8 mouse cellular contexts compared by ENCODE assay signal in genomic region chr7:97788669-97789483, GRCm38 (mm10). TPM values are rescaled to one million over a fixed set of nuclear protein-coding genes. Genes with fewer than 3 reads are reported as not detected.
DNase-seq lines count a peak whose midpoint lies in the region; ATAC-seq and TF ChIP-seq lines count a peak whose summit lies in the region.

No protein-coding gene starts in this region.

- peak overlapping the region; percentile 75 for H3K9ac ChIP-seq in embryonic facial prominence, embryonic 14.5 days (ENCODE audit: low read depth, low read length)

- peaks cover 9% of the 10 kb centered on the region for H3K4me1 ChIP-seq in heart, embryonic 10.5 days
- H3K4me1 ChIP-seq in E14TG2a.4 (replicated peaks; ENCODE audit: low read depth, low read length) = peaks cover 56% of the 10 kb centered on the region
- no peaks in the 10 kb centered on the region for H3K4me1 ChIP-seq in embryonic facial prominence, embryonic 14.5 days (ENCODE audit: control insufficient read depth, insufficient read depth, low read length)

- peak; percentile 79 for DNase-seq in heart, embryonic 10.5 days (ENCODE audit: low spot score)
- DNase-seq in heart, adult 8-10 months (ENCODE audit: low spot score) = no peak
- peak; percentile 45 for DNase-seq in embryonic facial prominence, embryonic 14.5 days (ENCODE audit: low spot score)
- peak; percentile 53 for DNase-seq in testis, postnatal 10 days (ENCODE audit: low spot score)
- DNase-seq in ovary, postnatal 36 days (ENCODE audit: low spot score) = no peak

- H3K4me3 ChIP-seq in heart, embryonic 10.5 days = peak overlapping the region; percentile 92
- H3K4me3 ChIP-seq in E14TG2a.4 (replicated peaks; ENCODE audit: low read length) = peak overlapping the region; percentile 95
- H3K4me3 ChIP-seq in embryonic facial prominence, embryonic 14.5 days (ENCODE audit: low read depth, low read length) = peak overlapping the region; percentile 86

- TF ChIP-seq CTCF in E14TG2a.4 (conservative IDR thresholded peaks at IDR 0.05; ENCODE audit: low read length) = no peak

- peak overlapping the region; percentile 99 for H3K4me2 ChIP-seq in embryonic facial prominence, embryonic 14.5 days (ENCODE audit: low read depth, low read length)

- no peaks in the 10 kb centered on the region for H3K36me3 ChIP-seq in heart, embryonic 10.5 days
- H3K36me3 ChIP-seq in E14TG2a.4 (ENCODE audit: insufficient read depth, low read length) = no peaks in the 10 kb centered on the region
- no peaks in the 10 kb centered on the region for H3K36me3 ChIP-seq in embryonic facial prominence, embryonic 14.5 days (ENCODE audit: control insufficient read depth, insufficient read depth, low read length)

- under 1% methylated on average over 70 of the region's 84 CpGs for WGBS in heart, embryonic 10.5 days
- 0% methylated on average over 28 of the region's 84 CpGs for WGBS in embryonic facial prominence, embryonic 14.5 days

- peaks cover 46% of the 10 kb centered on the region for H3K27me3 ChIP-seq in heart, embryonic 10.5 days (ENCODE audit: insufficient read depth, poor library complexity, severe bottlenecking)
- H3K27me3 ChIP-seq in E14TG2a.4 (ENCODE audit: insufficient read depth, low read length) = no peaks in the 10 kb centered on the region
- H3K27me3 ChIP-seq in embryonic facial prominence, embryonic 14.5 days (replicated peaks; ENCODE audit: control insufficient read depth, insufficient read depth, low read length) = peaks cover 3% of the 10 kb centered on the region

- no peaks in the 10 kb centered on the region for H3K9me3 ChIP-seq in heart, embryonic 10.5 days
- H3K9me3 ChIP-seq in E14TG2a.4 (ENCODE audit: low read length) = no peaks in the 10 kb centered on the region
- no peaks in the 10 kb centered on the region for H3K9me3 ChIP-seq in embryonic facial prominence, embryonic 14.5 days (ENCODE audit: control insufficient read depth, low read length)

- peak overlapping the region; percentile 87 for H3K27ac ChIP-seq in heart, embryonic 10.5 days
- peak overlapping the region; percentile 58 for H3K27ac ChIP-seq in embryonic facial prominence, embryonic 14.5 days (replicated peaks; ENCODE audit: low read depth, low read length)

- ATAC-seq in embryonic facial prominence, embryonic 14.5 days (ENCODE audit: low read depth) = peak; percentile 88
- peak; percentile 60 for ATAC-seq in inflammation-experienced regulatory T-cells, adult 6 months
- peak; percentile 78 for ATAC-seq in megakaryocyte-erythroid progenitor cell, adult 5-6 weeks (replicated peaks; ENCODE audit: low FRiP score, low TSS enrichment, poor library complexity, severe bottlenecking)

RNA-seq across cellular contexts. Expression of gene Pak1, which starts 0.5 kb away (rescaled TPM):
- polyA plus RNA-seq in heart, embryonic 10.5 days (2016; fragmentation: Nextera tagmentation; extraction: Ambion mirVana) = 5.2 and 13.7 TPM in 2 replicates
- 1 to 10 TPM in 3 of 4 experiments, under 1 TPM in 1; 0.63 to 1.3 (median 1.1) TPM for total RNA-seq in heart, adult 8-10 months (2022)
- polyA plus RNA-seq in embryonic facial prominence, embryonic 14.5 days (2014; fragmentation: Nextera tagmentation; extraction: Ambion mirVana) = 29.8 and 31.8 TPM in 2 replicates
- 1 to 10 TPM; 1.7 to 4.1 (median 2.2) TPM for polyA plus RNA-seq in inflammation-experienced regulatory T-cells, adult 6 months (2017; shearing (Covaris generic))
- total RNA-seq in megakaryocyte-erythroid progenitor cell, adult 5-6 weeks (2014; fragmentation: Nextera tagmentation) = 6.9 and 8.2 TPM in 2 replicates
- 13.9 and 20.3 TPM in 2 replicates for total RNA-seq in megakaryocyte-erythroid progenitor cell, adult 5-6 weeks (2017)

RNA-seq across cellular contexts. Expression of gene Aqp11, which starts 50.8 kb away (rescaled TPM):
- 2.4 and 5.2 TPM in 2 replicates for polyA plus RNA-seq in heart, embryonic 10.5 days (2016; fragmentation: Nextera tagmentation; extraction: Ambion mirVana)
- total RNA-seq in heart, adult 8-10 months (2022) = 1 to 10 TPM in 3 of 4 experiments, under 1 TPM in 1; 0.98 to 2.4 (median 2.0) TPM
- 4.4 and 4.7 TPM in 2 replicates for polyA plus RNA-seq in embryonic facial prominence, embryonic 14.5 days (2014; fragmentation: Nextera tagmentation; extraction: Ambion mirVana)
- polyA plus RNA-seq in inflammation-experienced regulatory T-cells, adult 6 months (2017; shearing (Covaris generic)) = 1 to 10 TPM in 2 of 3 experiments, under 1 TPM in 1; 0.48 to 1.3 (median 1.1) TPM
- 16.4 and 23.0 TPM in 2 replicates for total RNA-seq in megakaryocyte-erythroid progenitor cell, adult 5-6 weeks (2014; fragmentation: Nextera tagmentation)
- total RNA-seq in megakaryocyte-erythroid progenitor cell, adult 5-6 weeks (2017) = 6.9 and 8.5 TPM in 2 replicates

Comparison
In these comparisons a context has a peak if more than half of its experiments do, and no peak if none do; other contexts are left out.
1. DNase-seq: peak in heart, embryonic 10.5 days (single experiment), embryonic facial prominence, embryonic 14.5 days (single experiment) and testis, postnatal 10 days (single experiment); none in heart, adult 8-10 months (single experiment) and ovary, postnatal 36 days (single experiment).
2. Peak in every context shown above with its lines, with median percentiles within 50 percentile points of each other: H3K4me3 ChIP-seq and ATAC-seq.